Mouse (Mus musculus) liver, adult 2 months (tissue): ENCODE measurements around the gene Itpr2.

Experiments
- CTCF ChIP-seq: fragments of 200-500 bp; IDR thresholded peaks from 2 replicates; pipeline ENCODE4 v1.5.1; 2011; ENCODE audit warnings: low read depth, low read length, control low read depth
- POLR2A ChIP-seq: fragments of 200-500 bp; IDR thresholded peaks from 2 replicates; pipeline ENCODE4 v1.6.1; 2011; ENCODE audit warnings: low read length, control low read depth; ENCODE audit not compliant: insufficient read depth; ENCODE audit errors: extremely low read depth

- TF ChIP-seq CTCF: no peak
- no peak for TF ChIP-seq POLR2A
These were observed 31.1 kb upstream of the Itpr2 start for GRCm38 (mm10) chr6:146533146-146533545.
